Mouse (Mus musculus) forebrain, embryonic 11.5 days (tissue): ENCODE measurements at regions not wholly inside any gene's neighbourhood (a gene's known extent, or its start where the extent isn't known, plus 50 kb on each side); places are given as distances from the start of the nearest gene placed in this dataset.
A peak's percentile ranks its signal among the peaks of the same experiment; 100 is the strongest.

Experiments used
- ATAC-seq: fragments of 200-750 bp; cut with Nextera tagmentation; replicated peaks from 2 replicates; pipeline ENCODE4 v1.8.0; 2017; ENCODE audit warnings: moderate TSS enrichment; ENCODE audit not compliant: low FRiP score
- DNase-seq: peaks from one replicate; pipeline ENCODE4 v3.0.0-alpha.2; 2017; ENCODE audit warnings: low spot score
- H3K27ac ChIP-seq: fragments of 300-500 bp; sonication (generic); 2 replicates; pipeline ENCODE4 v1.5.1; 2014; ENCODE audit warnings: low read depth, low read length
- H3K27me3 ChIP-seq: fragments of 300-500 bp; sonication (generic); 2 replicates; pipeline ENCODE4 v1.6.1; 2014; ENCODE audit warnings: mild to moderate bottlenecking, low read length, mixed read lengths; ENCODE audit not compliant: control insufficient read depth, insufficient read depth
- H3K36me3 ChIP-seq: fragments of 300-500 bp; sonication (generic); 2 replicates; pipeline ENCODE4 v1.6.1; 2014; ENCODE audit warnings: mild to moderate bottlenecking, low read length, moderate library complexity, mixed read lengths; ENCODE audit not compliant: control insufficient read depth, insufficient read depth
- H3K4me1 ChIP-seq: fragments of 300-500 bp; sonication (generic); replicated peaks from 2 replicates; pipeline ENCODE4 v1.6.1; 2014; ENCODE audit warnings: low read length, mixed read lengths; ENCODE audit not compliant: control insufficient read depth, insufficient read depth
- H3K4me2 ChIP-seq: fragments of 300-500 bp; sonication (generic); 2 replicates; pipeline ENCODE4 v1.6.1; 2014; ENCODE audit warnings: low read depth, mild to moderate bottlenecking, low read length, moderate library complexity, mixed read lengths; ENCODE audit not compliant: severe bottlenecking
- H3K4me3 ChIP-seq: fragments of 300-500 bp; sonication (generic); 2 replicates; pipeline ENCODE4 v1.5.1; 2014; ENCODE audit warnings: low read depth, low read length
- H3K9ac ChIP-seq: fragments of 300-500 bp; sonication (generic); 2 replicates; pipeline ENCODE4 v1.6.1; 2014; ENCODE audit warnings: low read length
- H3K9me3 ChIP-seq: fragments of 300-500 bp; sonication (generic); 2 replicates; pipeline ENCODE4 v1.6.1; 2016; ENCODE audit warnings: low read length, mixed read lengths; ENCODE audit not compliant: control insufficient read depth
- WGBS: fragments of 180-500 bp; shearing (Covaris S2); extraction: QIAGEN DNeasy Blood & Tissue Kit; methylation state at CpG from one replicate; pipeline ENCODE4 v1.1.7; 2014; 5-methylcytosine and 5-hydroxymethylcytosine counted together

DNA sequence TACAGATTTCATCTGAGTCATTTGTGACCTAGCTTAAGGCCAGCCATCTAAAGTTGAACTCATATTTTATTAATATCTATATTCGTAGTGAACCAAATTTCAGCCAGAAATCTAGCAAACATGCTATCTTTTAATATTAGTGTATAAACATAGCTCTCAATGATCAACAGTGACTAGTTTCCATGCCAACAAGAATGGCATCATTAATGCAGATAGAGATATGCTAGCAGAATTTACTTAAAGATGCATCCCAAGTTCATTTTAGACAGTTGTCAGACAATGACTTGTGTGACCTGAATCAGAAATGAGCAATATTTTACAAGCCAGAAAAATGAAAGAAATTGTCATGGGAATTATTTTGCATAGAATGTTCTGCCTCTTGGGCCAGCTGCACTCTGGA, 60.5 kb upstream of the Cep85l start:
- H3K9ac ChIP-seq, result no peak overlapping the region
- H3K27me3 ChIP-seq, result no peaks in the 10 kb centered on the region; the same call in 1 of the 2 replicates
- WGBS, result 87% methylated on average over 1 of the region's 1 CpGs
- H3K36me3 ChIP-seq, result no peaks in the 10 kb centered on the region
- H3K9me3 ChIP-seq, result no peaks in the 10 kb centered on the region
- no peak overlapping the region for H3K27ac ChIP-seq
- ATAC-seq (no peak), DNase-seq (no peak)
- H3K4me2 ChIP-seq, result no peak overlapping the region
- H3K4me1 ChIP-seq, result peaks cover 6% of the 10 kb centered on the region; the same call in 1 of the 2 replicates
- H3K4me3 ChIP-seq, result no peak overlapping the region

DNA sequence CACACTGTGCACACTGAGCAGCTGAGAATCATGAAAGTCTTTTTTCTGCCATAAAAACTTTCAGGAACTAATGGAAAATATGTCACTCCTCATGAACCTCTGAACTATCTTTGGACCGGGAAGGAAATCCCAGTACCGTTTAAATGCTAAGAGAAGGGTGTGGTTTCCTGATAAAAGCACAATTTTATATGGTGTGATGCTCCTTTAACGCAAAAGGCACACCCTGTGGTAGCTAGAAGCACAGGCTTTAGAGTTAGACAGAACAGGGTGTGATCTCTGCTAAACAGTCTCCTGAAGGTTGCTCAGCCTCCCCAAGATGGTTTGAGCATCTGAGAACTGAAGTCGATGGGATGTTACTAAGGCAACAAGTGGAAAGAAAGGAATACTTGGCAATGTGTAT, 58.6 kb upstream of the Cep85l start:
- Histone ChIP-seq H3K4me1 (peaks cover 8% of the 10 kb centered on the region; the same call in 1 of the 2 replicates), H3K4me2 (no peak overlapping the region), H3K9me3 (no peaks in the 10 kb centered on the region), H3K27me3 (no peaks in the 10 kb centered on the region; the same call in 1 of the 2 replicates), H3K4me3 (no peak overlapping the region), H3K9ac (no peak overlapping the region), H3K27ac (no peak overlapping the region), H3K36me3 (no peaks in the 10 kb centered on the region)
- 90% methylated on average over 4 of the region's 4 CpGs for WGBS
- ATAC-seq (no peak), DNase-seq (no peak)

DNA sequence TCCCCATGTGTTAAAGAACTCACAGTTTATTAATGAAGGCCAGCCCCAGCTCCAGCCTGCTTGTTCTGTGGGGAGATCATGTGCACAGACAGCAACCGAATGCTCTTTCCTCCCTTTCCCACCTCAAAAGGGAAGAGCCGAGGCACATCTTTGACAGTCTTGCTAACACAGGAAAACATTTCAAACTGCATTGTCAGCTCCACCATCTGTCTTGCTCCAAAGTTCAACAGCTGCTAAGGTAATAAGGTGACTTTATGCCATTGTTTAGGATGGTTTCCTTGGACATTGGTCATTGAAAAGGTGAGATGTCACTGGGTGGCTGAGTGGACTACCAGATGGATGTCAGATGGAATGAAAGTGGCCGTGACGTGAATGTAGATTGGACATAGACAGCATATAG, 58.0 kb upstream of the Cep85l start:
- Histone ChIP-seq H3K4me3 (no peak overlapping the region), H3K27me3 (no peaks in the 10 kb centered on the region; the same call in 1 of the 2 replicates), H3K9me3 (no peaks in the 10 kb centered on the region), H3K27ac (no peak overlapping the region), H3K4me2 (no peak overlapping the region), H3K4me1 (peaks cover 8% of the 10 kb centered on the region; the same call in 1 of the 2 replicates), H3K36me3 (no peaks in the 10 kb centered on the region), H3K9ac (no peak overlapping the region)
- ATAC-seq, result no peak
- no peak for DNase-seq
- 82% methylated on average over 4 of the region's 4 CpGs for WGBS

DNA sequence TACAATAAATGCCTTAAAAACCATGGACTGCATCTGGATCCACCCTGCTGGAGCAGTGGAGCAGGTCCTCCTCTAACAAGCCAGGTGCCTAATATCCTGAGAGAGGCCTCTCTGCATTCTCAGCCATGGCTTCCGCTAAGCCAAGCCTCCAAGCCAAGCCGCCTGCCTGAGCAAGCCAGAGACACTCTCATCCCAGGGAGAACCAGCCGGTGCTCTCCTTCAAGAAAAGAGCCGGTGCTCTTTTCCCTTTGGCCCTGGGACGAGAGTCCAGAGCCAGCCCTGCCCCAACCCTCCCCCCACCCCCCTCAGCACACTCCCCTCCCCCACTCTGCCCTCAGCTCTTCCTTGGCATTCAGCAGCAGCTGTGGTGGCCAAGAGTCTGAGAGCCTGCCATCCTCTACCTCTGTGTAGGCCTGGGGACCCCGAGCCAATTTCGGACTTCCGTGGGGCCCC, 56.3 kb upstream of the Cep85l start:
- Histone ChIP-seq H3K9me3 (no peaks in the 10 kb centered on the region), H3K36me3 (no peaks in the 10 kb centered on the region), H3K27ac (no peak overlapping the region), H3K4me3 (no peak overlapping the region), H3K4me2 (no peak overlapping the region), H3K27me3 (no peaks in the 10 kb centered on the region; the same call in 1 of the 2 replicates), H3K9ac (no peak overlapping the region), H3K4me1 (peaks cover 8% of the 10 kb centered on the region; the same call in 1 of the 2 replicates)
- WGBS, result 58% methylated on average over 8 of the region's 8 CpGs
- ATAC-seq (peak; percentile 30; the same call in 1 of the 2 replicates), DNase-seq (no peak)

DNA sequence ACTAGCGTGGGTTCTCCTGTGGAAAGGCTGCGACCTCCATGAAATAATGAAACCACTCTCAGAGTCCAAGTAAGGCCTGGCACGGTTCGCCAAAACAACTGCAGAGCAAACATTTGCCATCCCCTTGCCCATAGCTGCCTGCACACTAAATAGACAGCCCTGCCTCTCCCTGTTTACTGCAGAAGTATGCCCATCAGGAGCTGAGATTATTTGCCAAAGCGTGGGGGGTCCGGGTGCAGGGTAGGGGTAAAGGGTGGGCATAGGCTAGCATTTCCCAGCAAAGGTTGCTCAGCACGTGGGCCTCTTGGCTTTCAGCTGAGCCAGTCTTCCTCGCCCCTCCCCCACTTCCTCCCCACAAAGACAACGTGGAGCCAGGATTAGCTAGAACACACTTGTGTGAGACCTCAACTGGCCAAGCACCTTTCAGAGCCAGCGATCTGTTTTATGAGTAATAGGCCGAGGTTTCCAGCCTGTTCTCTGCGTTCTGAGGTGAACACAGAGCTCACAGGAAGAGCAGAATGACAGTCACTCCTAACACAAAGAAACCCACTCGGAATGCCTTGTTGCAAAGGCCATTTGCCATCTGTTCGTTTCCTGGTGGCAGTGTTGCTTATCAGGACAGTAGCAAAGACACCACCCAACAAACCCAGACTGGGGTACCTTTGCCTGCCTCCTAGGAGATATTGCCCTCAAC, 55.6 kb upstream of the Cep85l start:
- no peaks in the 10 kb centered on the region; the same call in 1 of the 2 replicates for H3K27me3 ChIP-seq
- WGBS, result 58% methylated on average over 14 of the region's 14 CpGs
- H3K4me1 ChIP-seq, result peaks cover 8% of the 10 kb centered on the region; the same call in 1 of the 2 replicates
- H3K9ac ChIP-seq, result no peak overlapping the region
- no peak overlapping the region; the same call in 1 of the 2 replicates for H3K27ac ChIP-seq
- peak; percentile 43 for ATAC-seq
- no peaks in the 10 kb centered on the region for H3K9me3 ChIP-seq
- no peak overlapping the region for H3K4me2 ChIP-seq
- DNase-seq, result peak; percentile 62
- H3K4me3 ChIP-seq, result no peak overlapping the region
- H3K36me3 ChIP-seq, result no peaks in the 10 kb centered on the region

DNA sequence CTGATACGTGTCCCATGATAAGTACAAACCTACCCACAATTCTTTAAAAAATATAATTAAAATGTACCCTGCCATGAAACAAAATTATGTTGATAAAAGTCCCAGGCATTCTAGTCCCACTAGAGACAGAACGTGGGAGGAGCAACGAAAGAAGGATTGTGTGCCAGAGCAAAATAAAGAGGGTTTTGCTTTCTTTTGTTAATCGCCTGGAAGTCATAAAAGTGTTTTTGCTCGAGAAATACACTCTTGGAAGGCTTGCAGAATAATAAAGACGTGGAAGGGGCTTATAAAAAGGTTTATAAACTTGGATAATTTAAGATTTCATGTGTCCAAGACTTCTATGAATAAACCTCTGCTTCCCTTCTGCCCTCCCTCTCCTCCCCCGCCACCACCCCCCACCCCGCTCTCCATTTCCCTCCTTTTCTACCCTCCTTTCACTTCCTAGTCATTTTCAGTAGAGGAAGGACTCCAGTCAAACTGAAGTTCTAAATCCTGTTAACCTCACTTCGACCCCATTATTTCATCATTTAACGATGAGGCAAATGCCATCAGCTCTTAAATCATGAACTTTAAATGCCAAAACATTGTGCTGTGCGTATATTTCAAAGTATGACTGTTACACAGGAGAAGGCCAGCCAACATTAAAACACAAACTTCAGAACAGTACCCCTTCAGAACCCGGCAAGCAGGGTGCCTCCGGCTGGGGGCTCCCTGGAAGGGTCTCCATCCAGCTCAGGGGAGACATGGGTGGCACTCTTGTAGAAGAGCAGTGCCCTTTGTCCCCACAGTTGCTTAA, 54.8 kb upstream of the Cep85l start:
- H3K4me3 ChIP-seq, result no peak overlapping the region
- no peaks in the 10 kb centered on the region for H3K36me3 ChIP-seq
- no peak overlapping the region for H3K27ac ChIP-seq
- ATAC-seq (no peak), DNase-seq (no peak)
- no peak overlapping the region for H3K9ac ChIP-seq
- H3K9me3 ChIP-seq, result no peaks in the 10 kb centered on the region
- no peaks in the 10 kb centered on the region; the same call in 1 of the 2 replicates for H3K27me3 ChIP-seq
- 79% methylated on average over 13 of the region's 13 CpGs for WGBS
- H3K4me2 ChIP-seq, result no peak overlapping the region
- H3K4me1 ChIP-seq, result peaks cover 8% of the 10 kb centered on the region; the same call in 1 of the 2 replicates

DNA sequence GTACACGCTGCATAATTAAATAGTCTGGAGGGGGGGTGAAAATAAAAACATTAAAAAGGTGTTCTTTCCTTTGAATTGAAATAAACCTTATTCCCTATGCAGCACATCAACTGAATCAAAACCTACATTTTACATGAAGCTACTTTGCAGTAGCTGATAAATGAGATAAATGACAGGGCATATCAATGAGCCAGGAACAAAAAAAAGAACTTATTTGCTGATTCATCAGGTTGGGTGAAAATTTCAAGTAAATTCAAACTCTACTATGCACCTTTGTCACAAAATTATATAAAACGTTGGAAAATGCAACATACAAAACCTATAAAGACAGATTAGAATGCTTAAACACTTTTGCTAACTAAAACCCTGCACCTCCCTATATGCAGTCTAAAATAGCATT, 53.0 kb upstream of the Cep85l start:
- Histone ChIP-seq H3K27ac (no peak overlapping the region), H3K27me3 (no peaks in the 10 kb centered on the region; the same call in 1 of the 2 replicates), H3K36me3 (no peaks in the 10 kb centered on the region), H3K4me1 (peaks cover 8% of the 10 kb centered on the region; the same call in 1 of the 2 replicates), H3K9me3 (no peaks in the 10 kb centered on the region), H3K4me3 (no peak overlapping the region), H3K9ac (no peak overlapping the region), H3K4me2 (no peak overlapping the region)
- no peak for ATAC-seq
- WGBS, result 77% methylated on average over 2 of the region's 2 CpGs
- DNase-seq, result no peak

DNA sequence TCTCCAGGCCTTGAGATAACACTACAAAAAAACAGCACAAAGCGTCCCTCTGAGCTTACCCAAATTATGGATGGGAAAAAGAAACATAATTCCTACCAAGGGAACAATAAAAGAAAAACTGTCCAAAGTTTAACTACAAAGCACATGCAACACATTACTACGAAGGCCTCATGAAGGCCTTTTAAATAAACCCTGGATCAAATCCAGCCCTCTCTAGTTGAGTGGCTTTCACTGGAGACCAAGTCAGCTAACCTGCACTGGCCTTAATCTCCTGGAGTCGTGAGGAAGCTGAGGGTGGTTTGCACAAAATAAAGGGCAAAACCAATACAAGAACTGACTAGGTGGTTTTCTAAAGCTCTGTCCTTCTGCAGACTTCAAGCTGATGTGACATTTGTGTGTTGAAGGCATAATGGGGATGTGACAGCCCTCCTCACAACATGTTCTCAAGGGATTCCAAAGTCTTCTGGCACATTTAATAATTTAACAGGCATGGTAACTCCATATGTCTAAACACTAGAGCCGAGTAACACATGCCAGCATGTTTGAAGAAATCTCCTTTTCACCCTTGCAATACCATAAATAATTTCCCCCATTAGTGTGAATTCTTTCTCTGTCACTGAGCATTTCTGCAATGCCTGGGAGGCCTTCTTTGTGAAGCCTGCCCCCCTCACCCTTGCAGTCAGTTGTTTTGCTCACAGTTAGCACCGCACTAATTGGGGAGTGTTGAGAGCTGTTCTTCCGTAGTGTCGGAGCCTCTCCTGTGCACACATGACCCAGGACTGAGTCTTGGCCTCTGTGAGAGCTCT, 50.0 kb upstream of the Cep85l start:
- Histone ChIP-seq H3K9me3 (no peaks in the 10 kb centered on the region), H3K4me1 (0 out of 2 replicates have a peak, but pooled peaks cover 1% of the 10 kb centered on the region), H3K9ac (no peak overlapping the region), H3K4me3 (no peak overlapping the region), H3K27ac (no peak overlapping the region), H3K27me3 (no peaks in the 10 kb centered on the region), H3K4me2 (no peak overlapping the region), H3K36me3 (no peaks in the 10 kb centered on the region)
- DNase-seq, result peak; percentile 60
- peak; percentile 78 for ATAC-seq
- 40% methylated on average over 7 of the region's 7 CpGs for WGBS
